Mouse (Mus musculus): Measurements from ENCODE around the gene Pgm2.

Gene Pgm2

GRCm38 (mm10) chr5:64136325-64136724 lies 43.6 kb downstream of the Pgm2 start:
- in situ Hi-C loops (cut with MseI, MboI), result no loop called here

GRCm38 (mm10) chr5:64140202-64140601 lies 47.5 kb downstream of the Pgm2 start:
- in situ Hi-C loops (cut with MseI, MboI), result no loop called here

GRCm38 (mm10) chr5:64144315-64144714 lies 51.6 kb downstream of the Pgm2 start:
- in situ Hi-C loops (cut with MseI, MboI), result no loop called here

GRCm38 (mm10) chr5:64146384-64147005 lies 53.7 kb downstream of the Pgm2 start:
- in situ Hi-C loops (cut with MseI, MboI), result no loop called here

- in situ Hi-C loops (cut with MseI, MboI), result no loop called here
Observed at GRCm38 (mm10) chr5:64149184-64150127, 56.7 kb downstream of the Pgm2 start.

GRCm38 (mm10) chr5:64153319-64153718 lies 60.6 kb downstream of the Pgm2 start:
- in situ Hi-C loops (cut with MseI, MboI), result no loop called here

- in situ Hi-C loops (cut with MseI, MboI), result no loop called here
Observed at GRCm38 (mm10) chr5:64155861-64156550, 63.3 kb downstream of the Pgm2 start, which contains the start of gene Tbc1d1. Gene Tbc1d1, plus strand, starts transcription at chr5:64156305.

- in situ Hi-C loops (cut with MseI, MboI), result no loop called here
Observed at GRCm38 (mm10) chr5:64156579-64156978, 63.8 kb downstream of the Pgm2 start.

GRCm38 (mm10) chr5:64157926-64158325 lies 65.2 kb downstream of the Pgm2 start:
- in situ Hi-C loops (cut with MseI, MboI), result no loop called here

GRCm38 (mm10) chr5:64158501-64158900 lies 65.8 kb downstream of the Pgm2 start:
- in situ Hi-C loops (cut with MseI, MboI), result no loop called here

- in situ Hi-C loops (cut with MseI, MboI), result no loop called here
Observed at GRCm38 (mm10) chr5:64159065-64159780, 66.5 kb downstream of the Pgm2 start.

- in situ Hi-C loops (cut with MseI, MboI), result no loop called here
Observed at GRCm38 (mm10) chr5:64159781-64160704, 67.3 kb downstream of the Pgm2 start.

- in situ Hi-C loops (cut with MseI, MboI), result no loop called here
Observed at GRCm38 (mm10) chr5:64160705-64161391, 68.1 kb downstream of the Pgm2 start.

GRCm38 (mm10) chr5:64161917-64162316 lies 69.2 kb downstream of the Pgm2 start:
- in situ Hi-C loops (cut with MseI, MboI), result no loop called here

- in situ Hi-C loops (cut with MseI, MboI), result no loop called here
Observed at GRCm38 (mm10) chr5:64162582-64162981, 69.8 kb downstream of the Pgm2 start.

GRCm38 (mm10) chr5:64164414-64164813 lies 71.7 kb downstream of the Pgm2 start:
- in situ Hi-C loops (cut with MseI, MboI), result no loop called here

GRCm38 (mm10) chr5:64165826-64166225 lies 73.1 kb downstream of the Pgm2 start:
- in situ Hi-C loops (cut with MseI, MboI), result no loop called here

GRCm38 (mm10) chr5:64168990-64169540 lies 76.3 kb downstream of the Pgm2 start:
- in situ Hi-C loops (cut with MseI, MboI), result no loop called here

GRCm38 (mm10) chr5:64172884-64173283 lies 80.1 kb downstream of the Pgm2 start:
- in situ Hi-C loops (cut with MseI, MboI), result no loop called here

- in situ Hi-C loops (cut with MseI, MboI), result no loop called here
Observed at GRCm38 (mm10) chr5:64173302-64173701, 80.6 kb downstream of the Pgm2 start.
